Mouse (Mus musculus) stomach, postnatal 0 days (tissue): ENCODE measurements around the gene Nrl. TPM values are rescaled to one million over a fixed set of nuclear protein-coding genes. Genes with fewer than 3 reads are reported as not detected.
A peak's percentile ranks its signal among the peaks of the same experiment; 100 is the strongest.

Source experiments
- ATAC-seq: fragments of 200-750 bp; cut with Nextera tagmentation; 2 replicates; pipeline ENCODE4 v1.8.0; 2017; ENCODE audit not compliant: low FRiP score, low TSS enrichment
- DNase-seq: peaks from one replicate; pipeline ENCODE4 v3.0.0-alpha.2; 2016; ENCODE audit warnings: low spot score
- H3K27ac ChIP-seq: fragments of 300-500 bp; sonication (generic); replicated peaks from 2 replicates; pipeline ENCODE4 v1.5.1; 2014; ENCODE audit warnings: mild to moderate bottlenecking, control low read depth
- H3K27me3 ChIP-seq: fragments of 300-500 bp; sonication (generic); 2 replicates; pipeline ENCODE4 v1.6.1; 2014; ENCODE audit warnings: low read length; ENCODE audit not compliant: control insufficient read depth, insufficient read depth
- H3K36me3 ChIP-seq: fragments of 300-500 bp; sonication (generic); 2 replicates; pipeline ENCODE4 v1.6.1; 2014; ENCODE audit warnings: low read length, mixed read lengths; ENCODE audit not compliant: control insufficient read depth, insufficient read depth
- H3K4me1 ChIP-seq: fragments of 300-500 bp; sonication (generic); replicated peaks from 2 replicates; pipeline ENCODE4 v1.6.1; 2014; ENCODE audit warnings: antibody characterized with exemption; ENCODE audit not compliant: control insufficient read depth, insufficient read depth
- H3K4me2 ChIP-seq: fragments of 300-500 bp; sonication (generic); replicated peaks from 2 replicates; pipeline ENCODE4 v1.6.1; 2014; ENCODE audit warnings: low read depth, mild to moderate bottlenecking, control low read depth, moderate library complexity
- H3K4me3 ChIP-seq: fragments of 300-500 bp; sonication (generic); 2 replicates; pipeline ENCODE4 v1.5.1; 2014; ENCODE audit warnings: low read depth, low read length, control low read depth
- H3K9ac ChIP-seq: fragments of 300-500 bp; sonication (generic); 2 replicates; pipeline ENCODE4 v1.6.1; 2014; ENCODE audit warnings: mild to moderate bottlenecking, low read length, control low read depth, mixed read lengths
- H3K9me3 ChIP-seq: fragments of 300-500 bp; sonication (generic); 2 replicates; pipeline ENCODE4 v1.6.1; 2016; ENCODE audit warnings: low read length; ENCODE audit not compliant: control insufficient read depth
- CTCF ChIP-seq: IDR thresholded peaks from 2 replicates; pipeline ENCODE4 v1.5.1; 2016; ENCODE audit warnings: antibody characterized with exemption, low read depth, mild to moderate bottlenecking, moderate library complexity
- EP300 ChIP-seq: optimal IDR thresholded peaks from 2 replicates; pipeline ENCODE3; 2016; ENCODE audit warnings: antibody characterized with exemption
- WGBS: fragments of 180-500 bp; shearing (Covaris S2); extraction: QIAGEN DNeasy Blood & Tissue Kit; methylation state at CpG from one replicate; pipeline ENCODE4 v1.1.7; 2014; 5-methylcytosine and 5-hydroxymethylcytosine counted together
- polyA plus RNA-seq: library from polyadenylated mRNA; unstranded; fragments of >200 nt; fragmentation: Nextera tagmentation; extraction: Ambion mirVana; gene quantifications from 2 replicates; pipeline ENCODE4 v1.2.1, GENCODE M21; 2015

Nrl gene
- polyA plus RNA-seq, 1 experiment from 2014 or later = not detected

GRCm38 (mm10) chr14:55557003-55557402, 32.2 kb upstream of the Nrl start:
- WGBS = 11% methylated on average over 5 of the region's 5 CpGs
- H3K27ac ChIP-seq = peak overlapping the region; percentile 71
- peaks cover 4% of the 10 kb centered on the region; the same call in 1 of the 2 replicates for H3K4me1 ChIP-seq
- ATAC-seq (no peak), DNase-seq (peak; percentile 92)
- no peak overlapping the region for H3K4me2 ChIP-seq
- no peaks in the 10 kb centered on the region for H3K27me3 ChIP-seq
- TF ChIP-seq EP300 = no peak
- peak; percentile 98 for TF ChIP-seq CTCF
- no peaks in the 10 kb centered on the region for H3K9me3 ChIP-seq
- H3K4me3 ChIP-seq = no peak overlapping the region
- H3K36me3 ChIP-seq = no peaks in the 10 kb centered on the region
- no peak overlapping the region for H3K9ac ChIP-seq

- TF ChIP-seq CTCF = no peak
- TF ChIP-seq EP300 = no peak
- no peak overlapping the region for H3K27ac ChIP-seq
- no peaks in the 10 kb centered on the region for H3K9me3 ChIP-seq
- 79% methylated on average over 3 of the region's 3 CpGs for WGBS
- no peak overlapping the region for H3K9ac ChIP-seq
- H3K4me1 ChIP-seq = no peaks in the 10 kb centered on the region
- no peaks in the 10 kb centered on the region for H3K36me3 ChIP-seq
- no peak overlapping the region for H3K4me2 ChIP-seq
- no peaks in the 10 kb centered on the region for H3K27me3 ChIP-seq
- no peak overlapping the region for H3K4me3 ChIP-seq
- no peak for ATAC-seq
- DNase-seq = no peak
These were observed 31.0 kb upstream of the Nrl start for GRCm38 (mm10) chr14:55555788-55556187.

GRCm38 (mm10) chr14:55554635-55555034, 29.9 kb upstream of the Nrl start:
- Histone ChIP-seq H3K9ac (no peak overlapping the region), H3K36me3 (no peaks in the 10 kb centered on the region), H3K4me1 (no peaks in the 10 kb centered on the region), H3K27ac (no peak overlapping the region), H3K9me3 (no peaks in the 10 kb centered on the region), H3K4me3 (no peak overlapping the region), H3K4me2 (no peak overlapping the region), H3K27me3 (no peaks in the 10 kb centered on the region)
- ATAC-seq (peak; percentile 58; the same call in 1 of the 2 replicates), DNase-seq (no peak)
- TF ChIP-seq EP300 (no peak), CTCF (no peak)

- Histone ChIP-seq H3K4me1 (no peaks in the 10 kb centered on the region), H3K36me3 (peaks cover 15% of the 10 kb centered on the region), H3K9me3 (no peaks in the 10 kb centered on the region), H3K27ac (no peak overlapping the region), H3K27me3 (no peaks in the 10 kb centered on the region), H3K4me3 (no peak overlapping the region), H3K9ac (no peak overlapping the region), H3K4me2 (no peak overlapping the region)
- ATAC-seq = no peak
- WGBS = 93% methylated on average over 8 of the region's 8 CpGs
- DNase-seq = no peak
- TF ChIP-seq CTCF = no peak
- TF ChIP-seq EP300 = no peak
These were observed 27.0 kb upstream of the Nrl start for GRCm38 (mm10) chr14:55551794-55552193.

- DNase-seq (no peak), ATAC-seq (no peak)
- Histone ChIP-seq H3K4me2 (no peak overlapping the region), H3K36me3 (peaks cover 15% of the 10 kb centered on the region), H3K4me3 (no peak overlapping the region), H3K4me1 (no peaks in the 10 kb centered on the region), H3K27ac (no peak overlapping the region), H3K9me3 (no peaks in the 10 kb centered on the region), H3K27me3 (no peaks in the 10 kb centered on the region), H3K9ac (no peak overlapping the region)
- TF ChIP-seq CTCF (no peak), EP300 (no peak)
- 68% methylated on average over 5 of the region's 5 CpGs for WGBS
These were observed 26.6 kb upstream of the Nrl start for GRCm38 (mm10) chr14:55551347-55551746.

GRCm38 (mm10) chr14:55550191-55550590, 25.4 kb upstream of the Nrl start:
- no peaks in the 10 kb centered on the region for H3K9me3 ChIP-seq
- H3K4me2 ChIP-seq = no peak overlapping the region
- H3K4me1 ChIP-seq = no peaks in the 10 kb centered on the region
- no peak overlapping the region for H3K4me3 ChIP-seq
- no peaks in the 10 kb centered on the region for H3K27me3 ChIP-seq
- no peak overlapping the region for H3K9ac ChIP-seq
- TF ChIP-seq CTCF (no peak), EP300 (no peak)
- peaks cover 21% of the 10 kb centered on the region for H3K36me3 ChIP-seq
- H3K27ac ChIP-seq = no peak overlapping the region
- no peak for DNase-seq
- ATAC-seq = no peak
- WGBS = 78% methylated on average over 6 of the region's 6 CpGs
